Mouse (Mus musculus) kidney, adult 2 months (tissue): ENCODE measurements around the gene Tgfbrap1.
A peak's percentile ranks its signal among the peaks of the same experiment; 100 is the strongest.

Source experiments
- CTCF ChIP-seq: fragments of 200-500 bp; conservative IDR thresholded peaks from 2 replicates; pipeline ENCODE4 v1.5.1; 2011; ENCODE audit warnings: low read depth, mild to moderate bottlenecking, control low read depth, low read length, moderate library complexity, mixed read lengths; ENCODE audit not compliant: insufficient read depth, insufficient read length
- POLR2A ChIP-seq: fragments of 200-500 bp; IDR thresholded peaks from one replicate; pipeline ENCODE4 v1.6.1; 2011; ENCODE audit warnings: low read depth, low read length, control low read depth

GRCm38 (mm10) chr1:43139587-43140266 is 41.3 kb upstream of the Tgfbrap1 start:
- TF ChIP-seq CTCF: peak; percentile 95
- no peak for TF ChIP-seq POLR2A
